Mouse (Mus musculus): ENCODE measurements around the gene C87436. TPM values are rescaled to one million over a fixed set of nuclear protein-coding genes. Genes with fewer than 3 reads are reported as not detected.

C87436 gene
- total and polyA plus RNA-seq, 3 experiments, result 5.2 to 8.7 (median 8.1) TPM

- in situ Hi-C loops (cut with MboI; ENCODE audit: low pct_ligation_motif_present, low pct_unique_long_range_greater_than_20kb, low sequenced_read_pairs) (loop anchor here (10.0 kb wide), 1 partner anchor 241 kb away; no protein-coding TSS in a partner anchor), dilution Hi-C loops (cut with MboI; ENCODE audit: extremely low pct_ligation_motif_present, extremely low pct_unique_long_range_greater_than_20kb, low sequenced_read_pairs) (no loop called here)
- Histone ChIP-seq H3K9ac (ENCODE audit: insufficient read depth, low read depth) (no peak overlapping the region), H3K4me2 (ENCODE audit: insufficient read depth, low read depth, poor library complexity, severe bottlenecking) (no peak overlapping the region), H3K36me3 (replicated peaks in 1 of 2; ENCODE audit: control insufficient read depth in 1 of 2, insufficient read depth in 1 of 2, low read length in 1 of 2) (peaks cover 16 to 60% of the 10 kb centered on the region in 2 experiments), H3K4me1 (ENCODE audit: control insufficient read depth in 1 of 2, insufficient read depth in 2 of 2) (no peaks in the 10 kb centered on the region; a peak in 1 of 4 replicates), H3K27me3 (replicated peaks) (no peaks in the 10 kb centered on the region), H3K27ac (ENCODE audit: insufficient read depth, low read depth) (no peak overlapping the region), H3K4me3 (replicated peaks in 1 of 3; ENCODE audit: low read depth in 2 of 3, low read length in 2 of 3, poor library complexity in 1 of 3) (no peak overlapping the region), H3K79me2 (replicated peaks; ENCODE audit: control insufficient read depth, extremely low read depth, insufficient read depth, poor library complexity, severe bottlenecking) (no peaks in the 10 kb centered on the region), H3K9me3 (replicated peaks; ENCODE audit: low read length) (no peaks in the 10 kb centered on the region)
- no peak for DNase-seq (ENCODE audit: extremely low read depth)
- TF ChIP-seq RCOR1 (conservative IDR thresholded peaks at IDR 0.05; ENCODE audit: low read depth, low read length), result no peak
- no peak for TF ChIP-seq ELF1 (IDR thresholded peaks at IDR 0.05; ENCODE audit: low read depth, low read length)
- TF ChIP-seq ETS1 (conservative IDR thresholded peaks at IDR 0.05; ENCODE audit: low read depth, low read length), result no peak
- TF ChIP-seq ZNF384 (IDR thresholded peaks at IDR 0.05; ENCODE audit: low read depth, low read length), result no peak
- no peak for TF ChIP-seq NRF1 (IDR thresholded peaks at IDR 0.05; ENCODE audit: low read depth, low read length)
- no peak for TF ChIP-seq ZC3H11A (IDR thresholded peaks at IDR 0.05; ENCODE audit: low read depth, low read length)
- TF ChIP-seq BHLHE40 (IDR thresholded peaks at IDR 0.05; ENCODE audit: low read depth, low read length), result no peak
- no peak for TF ChIP-seq MYC (IDR thresholded peaks at IDR 0.05; ENCODE audit: low read depth, low read length)
- no peak for TF ChIP-seq IRF4 (IDR thresholded peaks at IDR 0.05; ENCODE audit: low read depth, low read length)
- TF ChIP-seq GABPA (IDR thresholded peaks at IDR 0.05; ENCODE audit: insufficient replicate concordance, low read depth, low read length), result no peak
- TF ChIP-seq ZMIZ1 (IDR thresholded peaks at IDR 0.05; ENCODE audit: low read depth, low read length), result no peak
- no peak for TF ChIP-seq MAX (IDR thresholded peaks at IDR 0.05; ENCODE audit: low read length)
- TF ChIP-seq EP300 (IDR thresholded peaks at IDR 0.05; ENCODE audit: low read length), result no peak
- no peak for TF ChIP-seq POLR2A (IDR thresholded peaks at IDR 0.05; ENCODE audit: low read depth, low read length)
- no peak for TF ChIP-seq PAX5 (IDR thresholded peaks at IDR 0.05; ENCODE audit: low read length)
- TF ChIP-seq NELFE (IDR thresholded peaks at IDR 0.05; ENCODE audit: low read depth, low read length), result no peak
- TF ChIP-seq MEF2A (IDR thresholded peaks at IDR 0.05; ENCODE audit: borderline replicate concordance, low read depth, low read length), result no peak
- TF ChIP-seq MAZ (IDR thresholded peaks at IDR 0.05; ENCODE audit: low read depth, low read length), result no peak
- no peak for TF ChIP-seq CHD2 (IDR thresholded peaks at IDR 0.05; ENCODE audit: low read length)
Observed at GRCm38 (mm10) chr6:86433696-86434095, 4.5 kb upstream of the C87436 start.

- H3K27ac ChIP-seq (ENCODE audit: insufficient read depth, low read depth), result peak overlapping the region; percentile 82
- in situ Hi-C loops (cut with MboI; ENCODE audit: low pct_ligation_motif_present, low pct_unique_long_range_greater_than_20kb, low sequenced_read_pairs) (loop anchor here (10.0 kb wide), 1 partner anchor 237 kb away; no protein-coding TSS in a partner anchor), dilution Hi-C loops (cut with MboI; ENCODE audit: extremely low pct_ligation_motif_present, extremely low pct_unique_long_range_greater_than_20kb, low sequenced_read_pairs) (no loop called here)
- H3K4me2 ChIP-seq (ENCODE audit: insufficient read depth, low read depth, poor library complexity, severe bottlenecking), result peak overlapping the region; percentile 65
- no peaks in the 10 kb centered on the region for H3K9me3 ChIP-seq (replicated peaks; ENCODE audit: low read length)
- no peaks in the 10 kb centered on the region for H3K27me3 ChIP-seq (replicated peaks)
- H3K79me2 ChIP-seq (replicated peaks; ENCODE audit: control insufficient read depth, extremely low read depth, insufficient read depth, poor library complexity, severe bottlenecking), result no peaks in the 10 kb centered on the region; the same call in 1 of the 2 replicates
- H3K4me3 ChIP-seq (replicated peaks in 1 of 3; ENCODE audit: low read depth in 2 of 3, low read length in 2 of 3, poor library complexity in 1 of 3), result peak overlapping the region; percentile 72 to 92 (median 88)
- peaks cover 1 to 14% of the 10 kb centered on the region in 2 experiments; a peak in 3 of 4 replicates for H3K4me1 ChIP-seq (ENCODE audit: control insufficient read depth in 1 of 2, insufficient read depth in 2 of 2)
- TF ChIP-seq CTCF (conservative IDR thresholded peaks at IDR 0.05 in 1 of 2, IDR thresholded peaks at IDR 0.05 in 1 of 2; ENCODE audit: low read depth in 2 of 2, low read length in 2 of 2) (peak; percentile 59 to 62), MYC (IDR thresholded peaks at IDR 0.05; ENCODE audit: low read depth, low read length) (0 out of 2 replicates have a peak, but pooled peaks have one; percentile 23), ZNF384 (IDR thresholded peaks at IDR 0.05; ENCODE audit: low read depth, low read length) (no peak)
- peak; percentile 73 for DNase-seq (ENCODE audit: extremely low read depth)
- H3K36me3 ChIP-seq (replicated peaks in 1 of 2; ENCODE audit: control insufficient read depth in 1 of 2, insufficient read depth in 1 of 2, low read length in 1 of 2), result peaks cover 6 to 46% of the 10 kb centered on the region in 2 experiments
- peak overlapping the region; percentile 59 for H3K9ac ChIP-seq (ENCODE audit: insufficient read depth, low read depth)
Observed at GRCm38 (mm10) chr6:86437711-86438110, 463 bp upstream of the C87436 start.
